Mouse (Mus musculus) forebrain, embryonic 11.5 days (tissue): ENCODE data around the gene Nrsn2. TPM values are rescaled to one million over a fixed set of nuclear protein-coding genes. Genes with fewer than 3 reads are reported as not detected.

ENCODE experiments used
- ATAC-seq: fragments of 200-750 bp; cut with Nextera tagmentation; replicated peaks from 2 replicates; pipeline ENCODE4 v1.8.0; 2017; ENCODE audit warnings: moderate TSS enrichment; ENCODE audit not compliant: low FRiP score
- DNase-seq: peaks from one replicate; pipeline ENCODE4 v3.0.0-alpha.2; 2017; ENCODE audit warnings: low spot score
- H3K27ac ChIP-seq: fragments of 300-500 bp; sonication (generic); 2 replicates; pipeline ENCODE4 v1.5.1; 2014; ENCODE audit warnings: low read depth, low read length
- H3K27me3 ChIP-seq: fragments of 300-500 bp; sonication (generic); 2 replicates; pipeline ENCODE4 v1.6.1; 2014; ENCODE audit warnings: mild to moderate bottlenecking, low read length, mixed read lengths; ENCODE audit not compliant: control insufficient read depth, insufficient read depth
- H3K36me3 ChIP-seq: fragments of 300-500 bp; sonication (generic); 2 replicates; pipeline ENCODE4 v1.6.1; 2014; ENCODE audit warnings: mild to moderate bottlenecking, low read length, moderate library complexity, mixed read lengths; ENCODE audit not compliant: control insufficient read depth, insufficient read depth
- H3K4me1 ChIP-seq: fragments of 300-500 bp; sonication (generic); replicated peaks from 2 replicates; pipeline ENCODE4 v1.6.1; 2014; ENCODE audit warnings: low read length, mixed read lengths; ENCODE audit not compliant: control insufficient read depth, insufficient read depth
- H3K4me2 ChIP-seq: fragments of 300-500 bp; sonication (generic); 2 replicates; pipeline ENCODE4 v1.6.1; 2014; ENCODE audit warnings: low read depth, mild to moderate bottlenecking, low read length, moderate library complexity, mixed read lengths; ENCODE audit not compliant: severe bottlenecking
- H3K4me3 ChIP-seq: fragments of 300-500 bp; sonication (generic); 2 replicates; pipeline ENCODE4 v1.5.1; 2014; ENCODE audit warnings: low read depth, low read length
- H3K9ac ChIP-seq: fragments of 300-500 bp; sonication (generic); 2 replicates; pipeline ENCODE4 v1.6.1; 2014; ENCODE audit warnings: low read length
- H3K9me3 ChIP-seq: fragments of 300-500 bp; sonication (generic); 2 replicates; pipeline ENCODE4 v1.6.1; 2016; ENCODE audit warnings: low read length, mixed read lengths; ENCODE audit not compliant: control insufficient read depth
- WGBS: fragments of 180-500 bp; shearing (Covaris S2); extraction: QIAGEN DNeasy Blood & Tissue Kit; methylation state at CpG from one replicate; pipeline ENCODE4 v1.1.7; 2014; 5-methylcytosine and 5-hydroxymethylcytosine counted together
- polyA plus RNA-seq: library from polyadenylated mRNA; unstranded; fragments of >200 nt; fragmentation: Nextera tagmentation; extraction: Ambion mirVana; gene quantifications from 2 replicates; pipeline ENCODE4 v1.2.1, GENCODE M21; 2014

Nrsn2 gene
- polyA plus RNA-seq, 1 experiment from 2014 or later = 6.3 TPM

- Histone ChIP-seq H3K27ac (no peak overlapping the region), H3K4me2 (peak overlapping the region; percentile 62), H3K9me3 (no peaks in the 10 kb centered on the region), H3K9ac (peak overlapping the region; percentile 51), H3K4me3 (peak overlapping the region; percentile 93), H3K27me3 (no peaks in the 10 kb centered on the region), H3K4me1 (peaks cover 13% of the 10 kb centered on the region), H3K36me3 (no peaks in the 10 kb centered on the region; the same call in 1 of the 2 replicates)
- 33% methylated on average over 13 of the region's 13 CpGs for WGBS
- ATAC-seq (no peak), DNase-seq (peak; percentile 63)
Observed at GRCm38 (mm10) chr2:152395271-152395920, 19.0 kb upstream of the Nrsn2 start.

GRCm38 (mm10) chr2:152393225-152394017 lies 17.0 kb upstream of the Nrsn2 start:
- Histone ChIP-seq H3K36me3 (no peaks in the 10 kb centered on the region; the same call in 1 of the 2 replicates), H3K4me2 (no peak overlapping the region), H3K4me1 (peaks cover 13% of the 10 kb centered on the region), H3K4me3 (no peak overlapping the region), H3K9ac (0 out of 2 replicates have a peak overlapping the region, but pooled peaks have one; percentile 16), H3K27ac (no peak overlapping the region; the same call in 1 of the 2 replicates), H3K9me3 (no peaks in the 10 kb centered on the region), H3K27me3 (no peaks in the 10 kb centered on the region)
- ATAC-seq (no peak), DNase-seq (peak; percentile 56)
- 55% methylated on average over 9 of the region's 9 CpGs for WGBS

- no peak overlapping the region for H3K4me2 ChIP-seq
- no peaks in the 10 kb centered on the region for H3K27me3 ChIP-seq
- H3K4me3 ChIP-seq = no peak overlapping the region
- no peaks in the 10 kb centered on the region; the same call in 1 of the 2 replicates for H3K36me3 ChIP-seq
- H3K9ac ChIP-seq = no peak overlapping the region
- ATAC-seq (no peak), DNase-seq (peak; percentile 64)
- peaks cover 13% of the 10 kb centered on the region for H3K4me1 ChIP-seq
- no peaks in the 10 kb centered on the region for H3K9me3 ChIP-seq
- H3K27ac ChIP-seq = no peak overlapping the region
- WGBS = 18% methylated on average over 3 of the region's 3 CpGs
Observed at GRCm38 (mm10) chr2:152392786-152393185, 16.3 kb upstream of the Nrsn2 start.

GRCm38 (mm10) chr2:152384191-152384590 lies 7.8 kb upstream of the Nrsn2 start:
- H3K9ac ChIP-seq = no peak overlapping the region
- ATAC-seq = no peak
- DNase-seq = no peak
- no peaks in the 10 kb centered on the region for H3K36me3 ChIP-seq
- no peak overlapping the region for H3K4me3 ChIP-seq
- H3K27me3 ChIP-seq = no peaks in the 10 kb centered on the region
- no peaks in the 10 kb centered on the region for H3K4me1 ChIP-seq
- H3K9me3 ChIP-seq = no peaks in the 10 kb centered on the region
- 88% methylated on average over 4 of the region's 4 CpGs for WGBS
- H3K27ac ChIP-seq = no peak overlapping the region
- H3K4me2 ChIP-seq = no peak overlapping the region

- H3K4me1 ChIP-seq = peaks cover 10% of the 10 kb centered on the region; the same call in 1 of the 2 replicates
- 3% methylated on average over 21 of the region's 21 CpGs for WGBS
- no peaks in the 10 kb centered on the region for H3K27me3 ChIP-seq
- DNase-seq (peak; percentile 83), ATAC-seq (peak; percentile 85)
- peak overlapping the region; percentile 63 for H3K27ac ChIP-seq
- peak overlapping the region; percentile 11; the same call in 1 of the 2 replicates for H3K4me3 ChIP-seq
- H3K36me3 ChIP-seq = no peaks in the 10 kb centered on the region
- peak overlapping the region; percentile 36 for H3K4me2 ChIP-seq
- peak overlapping the region; percentile 41 for H3K9ac ChIP-seq
- H3K9me3 ChIP-seq = no peaks in the 10 kb centered on the region
Observed at GRCm38 (mm10) chr2:152375652-152376344, 640 bp downstream of the Nrsn2 start.

GRCm38 (mm10) chr2:152373547-152373946 lies 2.9 kb downstream of the Nrsn2 start:
- Histone ChIP-seq H3K9me3 (no peaks in the 10 kb centered on the region), H3K36me3 (no peaks in the 10 kb centered on the region), H3K27ac (no peak overlapping the region), H3K4me1 (peaks cover 10% of the 10 kb centered on the region; the same call in 1 of the 2 replicates), H3K9ac (no peak overlapping the region), H3K27me3 (no peaks in the 10 kb centered on the region), H3K4me2 (no peak overlapping the region), H3K4me3 (no peak overlapping the region)
- DNase-seq (no peak), ATAC-seq (no peak)
- WGBS = 87% methylated on average over 9 of the region's 9 CpGs

- H3K4me3 ChIP-seq = no peak overlapping the region
- no peak overlapping the region for H3K4me2 ChIP-seq
- no peak for ATAC-seq
- no peaks in the 10 kb centered on the region for H3K27me3 ChIP-seq
- H3K9ac ChIP-seq = no peak overlapping the region
- DNase-seq = no peak
- no peak overlapping the region for H3K27ac ChIP-seq
- 80% methylated on average over 4 of the region's 4 CpGs for WGBS
- H3K9me3 ChIP-seq = no peaks in the 10 kb centered on the region
- peaks cover 10% of the 10 kb centered on the region; the same call in 1 of the 2 replicates for H3K4me1 ChIP-seq
- H3K36me3 ChIP-seq = no peaks in the 10 kb centered on the region
Observed at GRCm38 (mm10) chr2:152372661-152373060, 3.8 kb downstream of the Nrsn2 start.

- no peak for ATAC-seq
- no peak overlapping the region for H3K27ac ChIP-seq
Observed at GRCm38 (mm10) chr2:152372104-152372503, 4.3 kb downstream of the Nrsn2 start.

More at GRCm38 (mm10) chr2:152372104-152372503, 4.3 kb downstream of the Nrsn2 start:
- H3K9me3 ChIP-seq = no peaks in the 10 kb centered on the region
- no peak for DNase-seq
- no peak overlapping the region for H3K4me2 ChIP-seq
- H3K9ac ChIP-seq = no peak overlapping the region
- no peaks in the 10 kb centered on the region for H3K36me3 ChIP-seq
- WGBS = 84% methylated on average over 7 of the region's 7 CpGs
- peaks cover 10% of the 10 kb centered on the region; the same call in 1 of the 2 replicates for H3K4me1 ChIP-seq
- H3K27me3 ChIP-seq = no peaks in the 10 kb centered on the region
- H3K4me3 ChIP-seq = no peak overlapping the region
